Mouse (Mus musculus): ENCODE results near the gene Polr2f. TPM values are rescaled to one million over a fixed set of nuclear protein-coding genes. Genes with fewer than 3 reads are reported as not detected.

Gene Polr2f
- polyA plus RNA-seq, 1 experiment: not detected

DNA sequence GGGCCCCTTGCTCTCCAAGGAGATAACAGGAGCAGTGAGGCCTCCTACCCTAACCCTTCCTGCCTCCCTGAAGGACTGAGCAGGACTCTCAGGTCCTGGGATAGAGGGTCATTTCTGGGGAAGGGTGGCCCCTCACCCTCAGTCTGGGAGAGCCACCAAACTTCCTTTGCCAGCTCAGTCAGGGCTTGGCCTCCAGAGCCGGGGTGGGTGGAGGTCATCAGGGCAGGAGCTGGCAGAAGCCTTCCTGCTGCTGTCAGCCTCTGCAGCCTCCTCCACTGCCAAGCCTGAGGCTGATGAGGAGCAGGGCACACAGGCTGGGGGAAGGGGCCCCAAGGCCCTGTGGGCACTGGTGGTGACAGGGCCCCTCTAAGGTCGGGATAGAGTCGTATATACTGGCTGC lies 14.8 kb downstream of the Polr2f start:
- 22% methylated on average over 3 of the region's 3 CpGs for WGBS
- Histone ChIP-seq H3K4me3 (ENCODE audit: insufficient read depth, low read depth, low read length) (no peak overlapping the region), H3K4me1 (ENCODE audit: control insufficient read depth, insufficient read depth, low read length) (peaks cover 4% of the 10 kb centered on the region; the same call in 1 of the 2 replicates), H3K27ac (ENCODE audit: insufficient read depth, low read depth, low read length) (no peak overlapping the region)
- no peak for TF ChIP-seq CTCF (IDR thresholded peaks at IDR 0.05; ENCODE audit: insufficient read depth, low read depth, low read length)
- no peak for TF ChIP-seq POLR2A (IDR thresholded peaks at IDR 0.05; ENCODE audit: insufficient read depth, low read depth, low read length)

DNA sequence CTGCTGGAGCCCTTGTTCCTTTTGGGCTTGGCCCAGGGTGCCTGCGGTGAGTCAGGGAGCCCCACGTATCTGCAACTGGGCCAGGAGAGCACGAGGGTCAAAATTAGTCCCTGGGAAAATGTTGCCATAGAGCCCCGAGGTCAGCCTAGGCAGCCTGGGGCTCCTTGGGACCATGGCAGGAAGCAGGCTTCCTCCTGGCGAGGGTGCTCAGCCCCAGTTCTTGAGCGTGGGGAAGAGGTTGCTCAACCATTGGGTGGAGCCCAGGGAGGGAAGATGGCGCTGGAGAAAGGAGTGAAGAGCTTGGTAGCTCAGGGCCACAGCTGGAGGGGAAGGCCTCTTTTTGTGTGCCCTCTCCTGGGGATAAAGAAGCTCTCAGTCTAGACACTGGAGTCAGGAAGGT lies 21.5 kb downstream of the Polr2f start:
- 62% methylated on average over 7 of the region's 7 CpGs for WGBS
- H3K27ac ChIP-seq (ENCODE audit: insufficient read depth, low read depth, low read length): no peak overlapping the region
- no peaks in the 10 kb centered on the region for H3K4me1 ChIP-seq (ENCODE audit: control insufficient read depth, insufficient read depth, low read length)
- TF ChIP-seq POLR2A (IDR thresholded peaks at IDR 0.05; ENCODE audit: insufficient read depth, low read depth, low read length) (no peak), CTCF (IDR thresholded peaks at IDR 0.05; ENCODE audit: insufficient read depth, low read depth, low read length) (no peak)
- H3K4me3 ChIP-seq (ENCODE audit: insufficient read depth, low read depth, low read length): peak overlapping the region; percentile 15; the same call in 1 of the 2 replicates

DNA sequence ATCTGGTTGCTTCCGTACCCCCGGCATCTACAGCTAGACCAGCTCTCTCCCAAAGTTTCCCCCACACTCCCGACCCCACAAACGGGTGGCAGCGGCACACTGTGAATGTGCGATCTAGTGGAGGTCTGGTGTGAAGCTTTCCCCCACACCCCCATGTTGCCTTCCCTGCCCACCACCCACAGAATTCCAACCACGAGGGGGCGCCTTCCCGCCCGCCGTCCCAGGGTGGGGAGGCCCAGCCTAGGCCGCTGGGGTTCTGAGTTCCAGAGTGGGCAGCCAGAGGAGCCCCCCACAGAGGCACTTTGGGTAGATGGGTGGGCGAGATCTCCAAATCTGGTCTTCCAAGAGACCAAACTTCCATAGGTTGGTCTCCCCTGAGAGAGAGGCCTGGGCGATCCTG lies 22.0 kb downstream of the Polr2f start:
- H3K4me1 ChIP-seq (ENCODE audit: control insufficient read depth, insufficient read depth, low read length): no peaks in the 10 kb centered on the region
- TF ChIP-seq POLR2A (IDR thresholded peaks at IDR 0.05; ENCODE audit: insufficient read depth, low read depth, low read length): no peak
- peak; percentile 23; the same call in 1 of the 2 replicates for TF ChIP-seq CTCF (IDR thresholded peaks at IDR 0.05; ENCODE audit: insufficient read depth, low read depth, low read length)
- H3K4me3 ChIP-seq (ENCODE audit: insufficient read depth, low read depth, low read length): peak overlapping the region; percentile 15
- WGBS: 46% methylated on average over 14 of the region's 14 CpGs
- H3K27ac ChIP-seq (ENCODE audit: insufficient read depth, low read depth, low read length): no peak overlapping the region

DNA sequence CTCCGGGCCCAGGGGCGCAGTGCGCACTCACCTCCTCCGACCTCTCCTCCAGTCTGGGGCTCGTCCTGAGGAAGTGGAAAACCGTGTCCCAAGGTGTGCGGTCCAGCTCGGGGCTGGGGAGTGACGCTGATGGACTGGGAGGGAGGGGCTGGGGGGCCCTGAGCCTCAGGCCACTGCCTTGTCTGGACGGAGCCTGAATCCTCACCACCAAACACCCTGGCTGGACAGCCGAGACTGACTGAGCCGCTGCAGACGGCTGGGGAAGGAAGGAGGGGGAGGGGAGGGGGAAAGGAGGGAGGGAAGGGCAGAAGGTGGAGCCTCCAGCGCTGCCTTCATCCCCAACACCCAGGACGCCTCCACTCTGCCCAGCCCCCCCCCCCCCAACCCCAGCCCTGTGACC lies 23.4 kb downstream of the Polr2f start:
- 19% methylated on average over 15 of the region's 15 CpGs for WGBS
- H3K4me3 ChIP-seq (ENCODE audit: insufficient read depth, low read depth, low read length): peak overlapping the region; percentile 30
- no peaks in the 10 kb centered on the region; the same call in 1 of the 2 replicates for H3K4me1 ChIP-seq (ENCODE audit: control insufficient read depth, insufficient read depth, low read length)
- no peak overlapping the region for H3K27ac ChIP-seq (ENCODE audit: insufficient read depth, low read depth, low read length)
- no peak for TF ChIP-seq POLR2A (IDR thresholded peaks at IDR 0.05; ENCODE audit: insufficient read depth, low read depth, low read length)
- no peak for TF ChIP-seq CTCF (IDR thresholded peaks at IDR 0.05; ENCODE audit: insufficient read depth, low read depth, low read length)

DNA sequence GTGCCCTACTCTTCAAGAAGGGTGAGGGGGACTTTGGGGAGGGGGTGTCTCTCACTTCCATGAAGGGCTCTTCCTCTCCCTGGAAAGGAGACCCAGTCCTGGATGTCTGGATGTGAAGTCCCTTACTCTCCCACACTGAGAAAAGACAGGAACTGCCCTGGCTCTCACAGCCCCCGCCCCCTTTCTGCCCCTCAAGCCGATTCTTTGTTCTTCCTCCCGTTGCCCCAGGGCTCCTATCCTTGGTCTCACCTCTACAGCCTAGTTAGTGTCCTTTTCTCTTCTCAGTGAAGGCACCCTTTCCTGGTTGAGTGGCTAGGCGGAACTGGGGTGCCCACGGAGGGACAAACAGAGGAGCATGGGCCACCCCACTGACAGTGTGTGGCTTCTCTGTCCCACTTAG lies 24.3 kb downstream of the Polr2f start, which contains the start of gene Sox10:
Gene Sox10 (minus strand): TSS at position 101 of the 400 bp plus-strand sequence.
- TF ChIP-seq CTCF (IDR thresholded peaks at IDR 0.05; ENCODE audit: insufficient read depth, low read depth, low read length) (no peak), POLR2A (IDR thresholded peaks at IDR 0.05; ENCODE audit: insufficient read depth, low read depth, low read length) (no peak)
- Histone ChIP-seq H3K4me3 (ENCODE audit: insufficient read depth, low read depth, low read length) (peak within 1 kb of the TSS; percentile 30), H3K27ac (ENCODE audit: insufficient read depth, low read depth, low read length) (0 out of 2 replicates have a peak within 1 kb of the TSS, but pooled peaks have one; percentile 27), H3K4me1 (ENCODE audit: control insufficient read depth, insufficient read depth, low read length) (no peaks in the 10 kb centered on the region; the same call in 1 of the 2 replicates)
- 64% methylated on average over 5 of the region's 5 CpGs for WGBS

DNA sequence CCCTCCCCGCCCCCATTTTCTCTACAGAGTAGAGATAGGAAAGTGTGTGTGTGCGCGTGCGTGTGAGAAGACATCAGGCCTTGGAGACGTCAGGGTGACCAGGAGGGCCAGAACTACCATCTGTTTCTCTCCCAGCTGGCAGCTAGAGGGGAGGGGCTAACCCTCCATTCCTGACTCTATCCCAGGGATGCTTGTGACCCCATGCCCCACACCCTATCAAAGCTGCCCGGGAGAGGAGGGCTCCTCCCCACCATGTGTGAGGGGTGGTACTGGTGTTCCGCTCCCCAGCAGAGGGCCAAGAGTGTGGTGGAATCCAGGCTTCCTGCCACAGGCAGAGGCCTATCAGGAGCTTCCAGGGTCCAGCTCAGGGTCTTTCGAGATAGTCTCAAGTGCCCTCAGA lies 25.9 kb downstream of the Polr2f start:
- TF ChIP-seq POLR2A (IDR thresholded peaks at IDR 0.05; ENCODE audit: insufficient read depth, low read depth, low read length) (no peak), CTCF (IDR thresholded peaks at IDR 0.05; ENCODE audit: insufficient read depth, low read depth, low read length) (no peak)
- Histone ChIP-seq H3K4me3 (ENCODE audit: insufficient read depth, low read depth, low read length) (peak overlapping the region; percentile 18; the same call in 1 of the 2 replicates), H3K4me1 (ENCODE audit: control insufficient read depth, insufficient read depth, low read length) (no peaks in the 10 kb centered on the region; the same call in 1 of the 2 replicates), H3K27ac (ENCODE audit: insufficient read depth, low read depth, low read length) (no peak overlapping the region)
- WGBS: 80% methylated on average over 8 of the region's 8 CpGs

DNA sequence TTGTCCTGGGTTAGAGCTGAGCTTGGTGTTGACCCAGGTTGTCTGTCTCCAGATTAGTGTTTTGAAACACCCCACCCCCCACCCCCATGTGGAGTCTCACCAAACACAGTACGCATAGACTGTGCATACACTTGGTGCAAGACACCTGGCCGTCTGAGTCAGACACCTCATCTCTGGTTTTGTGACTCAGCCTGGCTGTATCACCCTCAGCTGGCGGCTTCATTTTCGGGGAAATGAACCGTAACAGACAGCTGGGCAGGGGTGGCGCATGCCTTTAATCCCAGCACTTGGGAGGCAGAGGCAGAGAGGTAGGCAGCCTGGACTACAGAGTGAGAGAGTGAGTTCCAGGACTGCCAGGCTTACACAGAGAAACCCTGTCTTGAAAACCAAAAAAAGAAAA lies 36.1 kb downstream of the Polr2f start:
- 52% methylated on average over 6 of the region's 6 CpGs for WGBS
- Histone ChIP-seq H3K4me3 (ENCODE audit: insufficient read depth, low read depth, low read length) (no peak overlapping the region), H3K4me1 (ENCODE audit: control insufficient read depth, insufficient read depth, low read length) (peaks cover 34% of the 10 kb centered on the region), H3K27ac (ENCODE audit: insufficient read depth, low read depth, low read length) (0 out of 2 replicates have a peak overlapping the region, but pooled peaks have one; percentile 24)
- TF ChIP-seq POLR2A (IDR thresholded peaks at IDR 0.05; ENCODE audit: insufficient read depth, low read depth, low read length) (no peak), CTCF (IDR thresholded peaks at IDR 0.05; ENCODE audit: insufficient read depth, low read depth, low read length) (no peak)

DNA sequence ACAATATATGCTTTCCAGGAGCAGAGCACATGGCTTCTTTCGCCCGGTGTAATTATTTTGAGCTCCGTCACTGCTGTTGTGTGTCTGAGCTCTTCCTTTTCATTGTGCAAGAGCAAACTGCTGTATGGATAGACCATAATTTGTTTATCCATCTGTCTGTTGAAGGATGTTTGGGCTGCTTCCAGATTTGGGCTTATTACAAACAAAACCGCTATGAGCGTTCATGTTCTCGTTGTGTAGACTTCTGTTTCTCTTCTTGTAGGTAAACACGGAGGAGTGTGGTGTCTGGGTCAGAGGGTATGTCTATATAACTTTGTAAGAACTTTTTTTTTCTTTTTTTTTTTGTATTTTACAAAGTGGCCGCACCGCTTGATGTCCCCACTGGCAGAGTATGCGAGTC lies 44.4 kb downstream of the Polr2f start:
- no peaks in the 10 kb centered on the region for H3K4me1 ChIP-seq (ENCODE audit: control insufficient read depth, insufficient read depth, low read length)
- no peak overlapping the region for H3K27ac ChIP-seq (ENCODE audit: insufficient read depth, low read depth, low read length)
- TF ChIP-seq POLR2A (IDR thresholded peaks at IDR 0.05; ENCODE audit: insufficient read depth, low read depth, low read length): no peak
- no peak for TF ChIP-seq CTCF (IDR thresholded peaks at IDR 0.05; ENCODE audit: insufficient read depth, low read depth, low read length)
- WGBS: 60% methylated on average over 10 of the region's 10 CpGs
- no peak overlapping the region for H3K4me3 ChIP-seq (ENCODE audit: insufficient read depth, low read depth, low read length)

DNA sequence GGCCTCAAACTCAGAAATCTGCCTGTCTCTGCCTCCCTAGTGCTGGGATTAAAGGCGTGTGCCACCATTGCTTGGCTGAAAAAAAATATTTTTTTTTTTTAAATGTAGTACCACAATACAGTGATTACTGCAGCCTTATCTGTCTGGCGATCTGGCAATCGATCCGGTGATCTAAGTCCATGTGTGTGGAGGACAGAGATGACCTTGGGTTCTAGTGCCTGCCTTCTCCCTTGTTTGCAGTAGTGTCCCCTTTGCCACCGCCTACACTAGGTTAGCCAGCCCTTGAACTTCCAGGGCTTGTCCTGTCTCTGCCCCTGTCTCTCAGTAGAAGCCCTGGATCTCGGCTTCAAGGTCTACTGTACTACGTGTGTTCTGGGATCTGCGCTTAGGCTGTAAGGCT lies 47.0 kb downstream of the Polr2f start:
- Histone ChIP-seq H3K4me3 (ENCODE audit: insufficient read depth, low read depth, low read length) (no peak overlapping the region), H3K27ac (ENCODE audit: insufficient read depth, low read depth, low read length) (no peak overlapping the region), H3K4me1 (ENCODE audit: control insufficient read depth, insufficient read depth, low read length) (peaks cover 7% of the 10 kb centered on the region)
- WGBS: 93% methylated on average over 8 of the region's 8 CpGs
- TF ChIP-seq CTCF (IDR thresholded peaks at IDR 0.05; ENCODE audit: insufficient read depth, low read depth, low read length): no peak
- TF ChIP-seq POLR2A (IDR thresholded peaks at IDR 0.05; ENCODE audit: insufficient read depth, low read depth, low read length): no peak

Measured in olfactory bulb, adult 2 months (tissue).